Mouse (Mus musculus): ENCODE results near the gene Fth1. TPM values are rescaled to one million over a fixed set of nuclear protein-coding genes. Genes with fewer than 3 reads are reported as not detected.

The Fth1 gene
- polyA plus RNA-seq, 1 experiment from 2014 or later, result 5,083 TPM

GRCm38 (mm10) chr19:10001206-10001969 lies 21.0 kb downstream of the Fth1 start, which contains the start of the genes Best1 and Rab3il1:
TSS of gene Best1 (minus strand) at chr19:10001633.
TSS of gene Rab3il1 (plus strand) at chr19:10001669.
- no peaks in the 10 kb centered on the region for H3K4me1 ChIP-seq (ENCODE audit: insufficient read depth)
- ATAC-seq (no peak), DNase-seq (no peak)
- no peaks in the 10 kb centered on the region for H3K27me3 ChIP-seq (ENCODE audit: insufficient read depth, low read length)
- no peak within 1 kb of the TSS for H3K9ac ChIP-seq (replicated peaks)
- TF ChIP-seq CTCF (IDR thresholded peaks at IDR 0.05; ENCODE audit: low read depth), result no peak
- no peak for TF ChIP-seq EP300 (IDR thresholded peaks at IDR 0.05; ENCODE audit: low read depth)
- H3K27ac ChIP-seq (ENCODE audit: low read depth), result no peak within 1 kb of the TSS
- H3K36me3 ChIP-seq (replicated peaks; ENCODE audit: insufficient read depth, low read length), result no peaks in the 10 kb centered on the region
- H3K9me3 ChIP-seq (ENCODE audit: low read length), result 0 out of 2 replicates have a peak, but pooled peaks cover 3% of the 10 kb centered on the region
- H3K4me2 ChIP-seq (ENCODE audit: low read depth, low read length), result no peak within 1 kb of the TSS
- H3K4me3 ChIP-seq (ENCODE audit: low read depth, low read length), result no peak within 1 kb of the TSS
- WGBS (ENCODE audit: insufficient replicate concordance), result 76% methylated on average over 7 of the region's 7 CpGs

GRCm38 (mm10) chr19:10003696-10004095 lies 23.3 kb downstream of the Fth1 start:
- H3K36me3 ChIP-seq (replicated peaks; ENCODE audit: insufficient read depth, low read length), result no peaks in the 10 kb centered on the region
- no peak overlapping the region for H3K4me2 ChIP-seq (ENCODE audit: low read depth, low read length)
- H3K27ac ChIP-seq (ENCODE audit: low read depth), result no peak overlapping the region
- no peak overlapping the region for H3K4me3 ChIP-seq (ENCODE audit: low read depth, low read length)
- 0 out of 2 replicates have a peak, but pooled peaks cover 3% of the 10 kb centered on the region for H3K9me3 ChIP-seq (ENCODE audit: low read length)
- no peaks in the 10 kb centered on the region for H3K4me1 ChIP-seq (ENCODE audit: insufficient read depth)
- TF ChIP-seq EP300 (IDR thresholded peaks at IDR 0.05; ENCODE audit: low read depth), result no peak
- TF ChIP-seq CTCF (IDR thresholded peaks at IDR 0.05; ENCODE audit: low read depth), result no peak
- 88% methylated on average over 1 of the region's 1 CpGs for WGBS (ENCODE audit: insufficient replicate concordance)
- no peaks in the 10 kb centered on the region for H3K27me3 ChIP-seq (ENCODE audit: insufficient read depth, low read length)
- DNase-seq (no peak), ATAC-seq (no peak)
- no peak overlapping the region for H3K9ac ChIP-seq (replicated peaks)

- ATAC-seq, result no peak
- H3K4me2 ChIP-seq (ENCODE audit: low read depth, low read length), result no peak overlapping the region
Observed at GRCm38 (mm10) chr19:10011408-10011807, 31.0 kb downstream of the Fth1 start.

GRCm38 (mm10) chr19:10012827-10013278 lies 32.5 kb downstream of the Fth1 start:
- Histone ChIP-seq H3K27ac (ENCODE audit: low read depth) (peak overlapping the region; percentile 82), H3K36me3 (replicated peaks; ENCODE audit: insufficient read depth, low read length) (no peaks in the 10 kb centered on the region), H3K4me1 (ENCODE audit: insufficient read depth) (peaks cover 26% of the 10 kb centered on the region), H3K4me3 (ENCODE audit: low read depth, low read length) (no peak overlapping the region), H3K27me3 (ENCODE audit: insufficient read depth, low read length) (no peaks in the 10 kb centered on the region), H3K9ac (replicated peaks) (no peak overlapping the region; the same call in 1 of the 2 replicates), H3K4me2 (ENCODE audit: low read depth, low read length) (0 out of 2 replicates have a peak overlapping the region, but pooled peaks have one; percentile 94), H3K9me3 (ENCODE audit: low read length) (no peaks in the 10 kb centered on the region)
- ATAC-seq (no peak), DNase-seq (no peak)
- TF ChIP-seq EP300 (IDR thresholded peaks at IDR 0.05; ENCODE audit: low read depth) (no peak), CTCF (IDR thresholded peaks at IDR 0.05; ENCODE audit: low read depth) (no peak)
- 60% methylated on average over 6 of the region's 6 CpGs for WGBS (ENCODE audit: insufficient replicate concordance)

More at GRCm38 (mm10) chr19:10011408-10011807, 31.0 kb downstream of the Fth1 start:
- no peak for TF ChIP-seq CTCF (IDR thresholded peaks at IDR 0.05; ENCODE audit: low read depth)
- H3K9ac ChIP-seq (replicated peaks), result no peak overlapping the region
- no peaks in the 10 kb centered on the region for H3K9me3 ChIP-seq (ENCODE audit: low read length)
- no peaks in the 10 kb centered on the region for H3K27me3 ChIP-seq (ENCODE audit: insufficient read depth, low read length)
- H3K4me1 ChIP-seq (ENCODE audit: insufficient read depth), result peaks cover 19% of the 10 kb centered on the region
- no peak overlapping the region for H3K4me3 ChIP-seq (ENCODE audit: low read depth, low read length)
- H3K36me3 ChIP-seq (replicated peaks; ENCODE audit: insufficient read depth, low read length), result no peaks in the 10 kb centered on the region
- 67% methylated on average over 1 of the region's 1 CpGs for WGBS (ENCODE audit: insufficient replicate concordance)
- H3K27ac ChIP-seq (ENCODE audit: low read depth), result no peak overlapping the region
- no peak for DNase-seq

- Histone ChIP-seq H3K27me3 (ENCODE audit: insufficient read depth, low read length) (no peaks in the 10 kb centered on the region), H3K36me3 (replicated peaks; ENCODE audit: insufficient read depth, low read length) (0 out of 2 replicates have a peak, but pooled peaks cover 2% of the 10 kb centered on the region), H3K4me3 (ENCODE audit: low read depth, low read length) (0 out of 2 replicates have a peak overlapping the region, but pooled peaks have one; percentile 66), H3K9me3 (ENCODE audit: low read length) (no peaks in the 10 kb centered on the region), H3K4me2 (ENCODE audit: low read depth, low read length) (peak overlapping the region; percentile 94), H3K27ac (ENCODE audit: low read depth) (peak overlapping the region; percentile 82), H3K9ac (replicated peaks) (peak overlapping the region; percentile 71; the same call in 1 of the 2 replicates), H3K4me1 (ENCODE audit: insufficient read depth) (peaks cover 29% of the 10 kb centered on the region)
- peak; percentile 15 for DNase-seq
- ATAC-seq, result no peak
- WGBS (ENCODE audit: insufficient replicate concordance), result 63% methylated on average over 3 of the region's 3 CpGs
- TF ChIP-seq CTCF (IDR thresholded peaks at IDR 0.05; ENCODE audit: low read depth), result no peak
- TF ChIP-seq EP300 (IDR thresholded peaks at IDR 0.05; ENCODE audit: low read depth), result no peak
Observed at GRCm38 (mm10) chr19:10013348-10013747, 33.0 kb downstream of the Fth1 start.

- Histone ChIP-seq H3K4me1 (ENCODE audit: insufficient read depth) (peaks cover 35% of the 10 kb centered on the region), H3K27me3 (ENCODE audit: insufficient read depth, low read length) (no peaks in the 10 kb centered on the region), H3K9ac (replicated peaks) (peak overlapping the region; percentile 71), H3K4me3 (ENCODE audit: low read depth, low read length) (peak overlapping the region; percentile 66; the same call in 1 of the 2 replicates), H3K27ac (ENCODE audit: low read depth) (peak overlapping the region; percentile 82), H3K4me2 (ENCODE audit: low read depth, low read length) (peak overlapping the region; percentile 94), H3K36me3 (replicated peaks; ENCODE audit: insufficient read depth, low read length) (0 out of 2 replicates have a peak, but pooled peaks cover 5% of the 10 kb centered on the region), H3K9me3 (ENCODE audit: low read length) (no peaks in the 10 kb centered on the region)
- TF ChIP-seq CTCF (IDR thresholded peaks at IDR 0.05; ENCODE audit: low read depth) (no peak), EP300 (IDR thresholded peaks at IDR 0.05; ENCODE audit: low read depth) (no peak)
- 33% methylated on average over 5 of the region's 5 CpGs for WGBS (ENCODE audit: insufficient replicate concordance)
- DNase-seq (peak; percentile 49), ATAC-seq (no peak)
Observed at GRCm38 (mm10) chr19:10013913-10014312, 33.5 kb downstream of the Fth1 start.

All from liver, postnatal 0 days (tissue).